Mouse (Mus musculus) liver, embryonic 16.5 days (tissue): ENCODE data around the gene Cd70. TPM values are rescaled to one million over a fixed set of nuclear protein-coding genes. Genes with fewer than 3 reads are reported as not detected.

Source experiments
- ATAC-seq: fragments of 200-750 bp; cut with Nextera tagmentation; 2 replicates; pipeline ENCODE4 v1.8.0; 2017; ENCODE audit warnings: low read depth, mild to moderate bottlenecking, moderate number of reproducible peaks, moderate library complexity
- H3K27ac ChIP-seq: fragments of 300-500 bp; sonication (generic); 2 replicates; pipeline ENCODE4 v1.5.1; 2014; ENCODE audit warnings: mild to moderate bottlenecking, low read length
- H3K27me3 ChIP-seq: fragments of 300-500 bp; sonication (generic); 2 replicates; pipeline ENCODE4 v1.6.1; 2014; ENCODE audit warnings: low read depth, low read length, mixed read lengths; ENCODE audit not compliant: control insufficient read depth, insufficient read depth
- H3K36me3 ChIP-seq: fragments of 300-500 bp; sonication (generic); 2 replicates; pipeline ENCODE4 v1.6.1; 2014; ENCODE audit warnings: mild to moderate bottlenecking; ENCODE audit not compliant: control insufficient read depth, insufficient read depth
- H3K4me1 ChIP-seq: fragments of 300-500 bp; sonication (generic); 2 replicates; pipeline ENCODE4 v1.6.1; 2014; ENCODE audit warnings: low read depth, low read length, mixed read lengths; ENCODE audit not compliant: control insufficient read depth
- H3K4me2 ChIP-seq: fragments of 300-500 bp; sonication (generic); 2 replicates; pipeline ENCODE4 v1.6.1; 2014; ENCODE audit warnings: low read depth, low read length, mixed read lengths
- H3K4me3 ChIP-seq: fragments of 300-500 bp; sonication (generic); 2 replicates; pipeline ENCODE4 v1.5.1; 2014; ENCODE audit warnings: low read depth, mild to moderate bottlenecking, low read length
- H3K9ac ChIP-seq: fragments of 300-500 bp; sonication (generic); 2 replicates; pipeline ENCODE4 v1.6.1; 2014; ENCODE audit warnings: low read depth, low read length
- H3K9me3 ChIP-seq: fragments of 300-500 bp; sonication (generic); replicated peaks from 2 replicates; pipeline ENCODE4 v1.6.1; 2016; ENCODE audit warnings: low read length; ENCODE audit not compliant: control insufficient read depth
- WGBS: fragments of 180-500 bp; shearing (Covaris S2); extraction: QIAGEN DNeasy Blood & Tissue Kit; methylation state at CpG from one replicate; pipeline ENCODE4 v1.1.7; 2014; ENCODE audit not compliant: insufficient replicate concordance; 5-methylcytosine and 5-hydroxymethylcytosine counted together
- polyA plus RNA-seq: library from polyadenylated mRNA; unstranded; fragments of >200 nt; fragmentation: Nextera tagmentation; extraction: Ambion mirVana; gene quantifications from 2 replicates; pipeline ENCODE4 v1.2.1, GENCODE M21; 2015

Cd70 gene
- polyA plus RNA-seq, 1 experiment from 2014 or later, result not detected

- Histone ChIP-seq H3K27ac (no peak overlapping the region), H3K27me3 (no peaks in the 10 kb centered on the region), H3K9ac (no peak overlapping the region), H3K9me3 (no peaks in the 10 kb centered on the region), H3K4me3 (no peak overlapping the region), H3K36me3 (no peaks in the 10 kb centered on the region), H3K4me1 (no peaks in the 10 kb centered on the region), H3K4me2 (no peak overlapping the region)
- no peak for ATAC-seq
- 31% methylated on average over 8 of the region's 8 CpGs for WGBS
Observed at GRCm38 (mm10) chr17:57180363-57180762, 30.8 kb upstream of the Cd70 start.

GRCm38 (mm10) chr17:57173351-57173750 lies 23.8 kb upstream of the Cd70 start:
- Histone ChIP-seq H3K36me3 (no peaks in the 10 kb centered on the region), H3K4me3 (no peak overlapping the region), H3K4me2 (no peak overlapping the region), H3K9ac (no peak overlapping the region), H3K9me3 (no peaks in the 10 kb centered on the region), H3K27ac (no peak overlapping the region), H3K27me3 (no peaks in the 10 kb centered on the region), H3K4me1 (no peaks in the 10 kb centered on the region)
- ATAC-seq, result no peak
- WGBS, result 37% methylated on average over 4 of the region's 4 CpGs

GRCm38 (mm10) chr17:57172378-57172777 lies 22.8 kb upstream of the Cd70 start:
- no peak overlapping the region for H3K4me2 ChIP-seq
- H3K4me1 ChIP-seq, result no peaks in the 10 kb centered on the region
- no peaks in the 10 kb centered on the region for H3K9me3 ChIP-seq
- H3K27ac ChIP-seq, result no peak overlapping the region
- no peaks in the 10 kb centered on the region for H3K27me3 ChIP-seq
- H3K9ac ChIP-seq, result no peak overlapping the region
- WGBS, result 48% methylated on average over 5 of the region's 5 CpGs
- no peaks in the 10 kb centered on the region for H3K36me3 ChIP-seq
- no peak overlapping the region for H3K4me3 ChIP-seq
- ATAC-seq, result no peak

GRCm38 (mm10) chr17:57170616-57171260 lies 21.2 kb upstream of the Cd70 start:
- Histone ChIP-seq H3K36me3 (no peaks in the 10 kb centered on the region), H3K27me3 (no peaks in the 10 kb centered on the region), H3K27ac (no peak overlapping the region), H3K4me2 (no peak overlapping the region), H3K4me1 (no peaks in the 10 kb centered on the region), H3K9ac (no peak overlapping the region), H3K9me3 (no peaks in the 10 kb centered on the region), H3K4me3 (no peak overlapping the region)
- no peak for ATAC-seq
- 24% methylated on average over 5 of the region's 5 CpGs for WGBS

- Histone ChIP-seq H3K4me1 (no peaks in the 10 kb centered on the region), H3K27me3 (no peaks in the 10 kb centered on the region), H3K9me3 (no peaks in the 10 kb centered on the region), H3K36me3 (no peaks in the 10 kb centered on the region), H3K4me2 (no peak overlapping the region), H3K9ac (no peak overlapping the region), H3K27ac (no peak overlapping the region), H3K4me3 (no peak overlapping the region)
- ATAC-seq, result peak; percentile 41; the same call in 1 of the 2 replicates
- 14% methylated on average over 11 of the region's 11 CpGs for WGBS
Observed at GRCm38 (mm10) chr17:57166800-57167791, 17.5 kb upstream of the Cd70 start.

- H3K9ac ChIP-seq, result no peak overlapping the region
- H3K27ac ChIP-seq, result no peak overlapping the region
- H3K36me3 ChIP-seq, result no peaks in the 10 kb centered on the region
- no peaks in the 10 kb centered on the region; the same call in 1 of the 2 replicates for H3K4me1 ChIP-seq
- H3K4me3 ChIP-seq, result no peak overlapping the region
- no peak overlapping the region for H3K4me2 ChIP-seq
- peaks cover 24% of the 10 kb centered on the region for H3K27me3 ChIP-seq
- no peak for ATAC-seq
- H3K9me3 ChIP-seq, result no peaks in the 10 kb centered on the region
- WGBS, result 68% methylated on average over 4 of the region's 4 CpGs
Observed at GRCm38 (mm10) chr17:57153787-57154186, 4.2 kb upstream of the Cd70 start.

- H3K9ac ChIP-seq, result no peak overlapping the region
- H3K27me3 ChIP-seq, result peaks cover 32% of the 10 kb centered on the region
- H3K9me3 ChIP-seq, result no peaks in the 10 kb centered on the region
- WGBS, result 64% methylated on average over 6 of the region's 6 CpGs
- H3K4me1 ChIP-seq, result no peaks in the 10 kb centered on the region; the same call in 1 of the 2 replicates
- no peak overlapping the region for H3K27ac ChIP-seq
- no peak overlapping the region for H3K4me3 ChIP-seq
- no peak overlapping the region for H3K4me2 ChIP-seq
- no peak for ATAC-seq
- H3K36me3 ChIP-seq, result no peaks in the 10 kb centered on the region
Observed at GRCm38 (mm10) chr17:57153006-57153405, 3.4 kb upstream of the Cd70 start.

GRCm38 (mm10) chr17:57148343-57148742 lies 1.2 kb downstream of the Cd70 start:
- H3K9me3 ChIP-seq, result no peaks in the 10 kb centered on the region
- no peak for ATAC-seq
- peaks cover 47% of the 10 kb centered on the region for H3K27me3 ChIP-seq
- no peak overlapping the region for H3K9ac ChIP-seq
- H3K4me3 ChIP-seq, result no peak overlapping the region
- 45% methylated on average over 4 of the region's 4 CpGs for WGBS
- no peak overlapping the region for H3K27ac ChIP-seq
- H3K36me3 ChIP-seq, result no peaks in the 10 kb centered on the region
- no peak overlapping the region for H3K4me2 ChIP-seq
- no peaks in the 10 kb centered on the region for H3K4me1 ChIP-seq

GRCm38 (mm10) chr17:57145115-57145514 lies 4.5 kb downstream of the Cd70 start:
- H3K4me2 ChIP-seq, result no peak overlapping the region
- H3K36me3 ChIP-seq, result no peaks in the 10 kb centered on the region
- 72% methylated on average over 1 of the region's 1 CpGs for WGBS
- H3K9ac ChIP-seq, result no peak overlapping the region
- no peaks in the 10 kb centered on the region; the same call in 1 of the 2 replicates for H3K4me1 ChIP-seq
- H3K4me3 ChIP-seq, result no peak overlapping the region
- H3K27ac ChIP-seq, result no peak overlapping the region
- peaks cover 36% of the 10 kb centered on the region for H3K27me3 ChIP-seq
- H3K9me3 ChIP-seq, result no peaks in the 10 kb centered on the region
- ATAC-seq, result no peak
